Mouse (Mus musculus): ENCODE results near the gene Cnot6. TPM values are rescaled to one million over a fixed set of nuclear protein-coding genes. Genes with fewer than 3 reads are reported as not detected.
A peak's percentile ranks its signal among the peaks of the same experiment; 100 is the strongest.

The Cnot6 gene
- polyA plus RNA-seq, 1 experiment from 2014 or later: 61.9 TPM

DNA sequence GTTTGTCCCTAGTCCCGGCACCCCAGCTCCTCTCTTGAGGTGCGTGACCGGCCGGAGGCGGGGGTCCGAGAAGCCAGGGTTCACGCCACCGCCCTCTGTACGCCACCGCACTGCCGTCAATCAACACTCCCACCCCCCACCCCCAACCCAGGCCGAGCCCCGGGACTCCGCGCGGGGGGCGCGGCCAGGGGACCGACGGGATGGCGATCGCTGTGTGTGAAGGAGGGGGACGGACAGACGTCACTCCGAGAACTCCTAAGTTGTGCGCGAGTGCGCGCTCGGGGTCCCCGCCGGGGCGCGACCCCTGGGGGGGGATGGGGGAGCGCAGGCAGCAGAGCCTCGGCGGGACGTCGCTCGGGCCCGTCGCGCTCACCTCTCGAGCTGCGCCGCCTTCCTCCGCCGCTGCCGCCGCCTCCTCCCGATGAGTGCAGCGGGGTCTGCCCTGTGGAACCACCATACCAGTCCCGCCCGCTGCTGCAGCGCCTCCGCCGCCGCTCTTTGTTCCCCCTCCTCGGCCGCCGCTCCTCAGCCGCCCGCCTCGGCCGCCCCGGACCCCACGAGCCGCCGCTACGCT lies 455 bp downstream of the Cnot6 start:
- peak overlapping the region; percentile 69 for H3K4me3 ChIP-seq
- WGBS: under 1% methylated on average over 48 of the region's 70 CpGs
- no peaks in the 10 kb centered on the region for H3K27me3 ChIP-seq
- H3K9me3 ChIP-seq: no peaks in the 10 kb centered on the region
- H3K4me1 ChIP-seq: peaks cover 28% of the 10 kb centered on the region
- peak overlapping the region; percentile 89 for H3K27ac ChIP-seq
- H3K36me3 ChIP-seq: peaks cover 7% of the 10 kb centered on the region; the same call in 1 of the 2 replicates
- ATAC-seq (ENCODE audit: borderline replicate concordance, extremely low read depth, low FRiP score, low TSS enrichment): peak; percentile 60
- H3K4me2 ChIP-seq: peak overlapping the region; percentile 61
- peak overlapping the region; percentile 87 for H3K9ac ChIP-seq

DNA sequence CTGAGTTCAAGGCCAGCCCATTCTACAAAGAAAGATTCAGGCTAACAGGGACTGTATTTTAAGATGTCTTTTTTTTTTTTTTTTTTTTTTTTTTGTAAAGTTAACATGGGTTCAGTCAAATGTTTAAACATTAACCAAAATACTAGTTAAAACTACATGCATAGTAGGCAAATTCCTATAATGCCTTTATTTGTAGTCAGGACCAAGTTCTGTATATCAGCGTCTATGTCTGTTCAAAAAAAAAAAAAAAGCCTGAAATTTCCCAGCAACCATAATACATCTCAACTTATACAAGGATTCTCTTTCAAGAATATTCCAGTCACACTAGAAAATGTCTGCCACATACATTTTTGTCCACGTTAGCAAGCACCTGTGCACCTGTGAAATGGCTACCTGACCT lies 1.9 kb downstream of the Cnot6 start:
- Histone ChIP-seq H3K27ac (no peak overlapping the region), H3K4me2 (peak overlapping the region; percentile 61), H3K36me3 (peaks cover 12% of the 10 kb centered on the region), H3K27me3 (no peaks in the 10 kb centered on the region), H3K9ac (peak overlapping the region; percentile 87; the same call in 1 of the 2 replicates), H3K9me3 (no peaks in the 10 kb centered on the region), H3K4me3 (peak overlapping the region; percentile 69), H3K4me1 (peaks cover 28% of the 10 kb centered on the region)
- no peak for ATAC-seq (ENCODE audit: borderline replicate concordance, extremely low read depth, low FRiP score, low TSS enrichment)
- WGBS: 44% methylated on average over 2 of the region's 2 CpGs

DNA sequence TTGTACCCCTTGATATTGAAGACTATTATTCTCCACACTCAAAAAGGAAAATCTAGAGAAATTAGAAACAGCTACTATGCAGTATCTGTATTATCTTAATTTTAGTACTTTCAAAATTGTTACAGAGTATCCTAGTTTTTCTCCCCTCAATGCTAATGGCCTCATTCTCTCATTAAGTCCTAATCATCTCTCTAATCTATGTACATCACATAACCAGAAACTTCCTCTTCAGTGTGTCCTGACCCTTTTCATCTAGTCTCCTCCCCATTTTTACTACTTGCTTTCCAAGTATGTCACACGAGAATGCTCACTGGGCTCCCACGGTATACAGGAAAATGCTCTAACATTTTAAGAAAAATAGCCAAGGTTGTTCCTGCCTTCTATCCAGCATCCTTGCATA lies 4.7 kb downstream of the Cnot6 start:
- ATAC-seq (ENCODE audit: borderline replicate concordance, extremely low read depth, low FRiP score, low TSS enrichment): no peak
- Histone ChIP-seq H3K4me1 (peaks cover 20% of the 10 kb centered on the region), H3K4me3 (no peak overlapping the region), H3K27ac (no peak overlapping the region), H3K9me3 (no peaks in the 10 kb centered on the region), H3K27me3 (no peaks in the 10 kb centered on the region), H3K4me2 (no peak overlapping the region), H3K36me3 (peaks cover 24% of the 10 kb centered on the region), H3K9ac (no peak overlapping the region)
- WGBS: 62% methylated on average over 2 of the region's 2 CpGs

DNA sequence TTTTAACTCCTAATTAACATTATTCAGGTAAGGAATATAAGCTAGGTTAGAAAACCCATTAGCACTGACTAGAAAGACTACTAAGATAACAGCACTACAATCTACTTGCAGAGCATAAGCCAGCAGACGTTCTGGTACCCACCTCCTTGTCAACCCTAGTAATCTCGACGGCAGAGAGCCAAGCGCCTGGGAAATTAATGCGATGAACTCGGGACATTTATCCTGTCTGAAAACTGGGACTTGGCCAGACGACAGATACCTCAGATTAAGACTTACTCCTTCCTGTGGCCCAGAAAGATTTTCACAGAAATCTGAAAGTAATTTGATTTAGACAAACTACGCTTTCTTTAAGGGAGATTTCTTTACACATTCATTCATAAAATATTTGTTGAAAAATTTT lies 7.7 kb downstream of the Cnot6 start:
- Histone ChIP-seq H3K4me2 (no peak overlapping the region), H3K27ac (no peak overlapping the region), H3K36me3 (peaks cover 46% of the 10 kb centered on the region), H3K9ac (no peak overlapping the region), H3K4me1 (peaks cover 8% of the 10 kb centered on the region), H3K27me3 (no peaks in the 10 kb centered on the region), H3K9me3 (no peaks in the 10 kb centered on the region), H3K4me3 (no peak overlapping the region)
- 67% methylated on average over 8 of the region's 8 CpGs for WGBS
- no peak for ATAC-seq (ENCODE audit: borderline replicate concordance, extremely low read depth, low FRiP score, low TSS enrichment)

DNA sequence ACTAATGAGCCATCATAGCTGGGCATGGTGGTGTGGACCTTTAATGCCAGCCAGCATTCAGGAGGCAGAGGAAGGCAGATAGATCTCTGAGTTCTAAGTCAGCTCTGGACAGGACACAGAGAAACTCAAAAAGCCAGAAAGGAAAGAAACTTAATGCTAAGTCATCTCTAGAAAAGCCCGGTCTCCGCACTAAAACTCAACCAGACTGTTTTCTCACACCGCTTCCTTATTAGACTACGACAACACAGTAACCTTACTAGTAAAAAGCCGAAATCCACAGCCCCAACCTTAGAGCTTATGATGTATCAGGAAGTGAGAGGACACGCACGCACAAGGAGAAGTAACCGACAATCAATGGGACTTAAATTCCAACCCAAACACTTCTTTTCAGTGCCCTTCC lies 10.5 kb downstream of the Cnot6 start:
- ATAC-seq (ENCODE audit: borderline replicate concordance, extremely low read depth, low FRiP score, low TSS enrichment): no peak
- Histone ChIP-seq H3K4me1 (no peaks in the 10 kb centered on the region), H3K27ac (no peak overlapping the region), H3K27me3 (no peaks in the 10 kb centered on the region), H3K36me3 (peaks cover 52% of the 10 kb centered on the region), H3K4me2 (no peak overlapping the region), H3K4me3 (no peak overlapping the region), H3K9ac (no peak overlapping the region), H3K9me3 (no peaks in the 10 kb centered on the region)
- WGBS: 96% methylated on average over 8 of the region's 8 CpGs

DNA sequence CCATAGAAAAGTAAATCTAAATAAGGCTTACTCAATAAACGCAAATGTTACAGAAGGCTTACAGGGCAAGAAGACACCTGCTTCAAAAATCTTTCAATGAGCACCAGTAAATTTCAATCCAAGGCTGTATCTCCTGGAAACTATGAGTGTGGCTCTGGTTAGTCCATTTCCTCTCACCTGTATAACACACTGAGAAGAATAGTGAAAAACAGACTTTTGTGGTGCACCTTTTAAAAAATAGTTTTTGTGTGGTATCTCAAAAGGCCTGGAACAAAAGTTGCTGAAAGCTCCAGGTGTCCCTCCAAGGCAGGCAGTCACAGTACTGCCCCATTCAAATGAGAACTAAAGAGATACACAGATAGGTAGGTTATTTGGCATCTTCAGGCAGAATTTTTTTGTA lies 13.4 kb downstream of the Cnot6 start:
- Histone ChIP-seq H3K27ac (no peak overlapping the region), H3K9ac (no peak overlapping the region), H3K4me3 (no peak overlapping the region), H3K4me2 (no peak overlapping the region), H3K4me1 (no peaks in the 10 kb centered on the region), H3K27me3 (no peaks in the 10 kb centered on the region), H3K9me3 (no peaks in the 10 kb centered on the region), H3K36me3 (peaks cover 46% of the 10 kb centered on the region)
- WGBS: 93% methylated on average over 1 of the region's 1 CpGs
- no peak for ATAC-seq (ENCODE audit: borderline replicate concordance, extremely low read depth, low FRiP score, low TSS enrichment)

DNA sequence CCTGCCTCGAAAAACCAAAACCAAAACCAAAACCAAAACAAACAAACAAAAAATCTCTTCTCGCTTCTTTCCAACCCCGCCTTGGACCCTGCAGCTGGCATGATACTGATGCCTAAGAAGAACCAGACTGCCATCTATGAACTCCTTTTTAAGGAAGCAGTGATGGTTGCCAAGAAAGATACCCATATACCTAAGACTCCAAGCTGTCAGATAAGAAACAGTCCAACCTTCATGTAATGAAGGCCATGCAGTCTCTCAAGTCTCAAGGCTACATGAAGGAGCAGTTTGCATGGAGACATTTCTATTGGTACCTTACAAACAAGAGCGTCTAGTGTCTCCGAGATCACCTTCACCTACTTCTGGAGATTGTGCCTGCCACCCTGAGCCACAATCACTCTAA lies 14.7 kb downstream of the Cnot6 start:
- ATAC-seq (ENCODE audit: borderline replicate concordance, extremely low read depth, low FRiP score, low TSS enrichment): no peak
- H3K27me3 ChIP-seq: no peaks in the 10 kb centered on the region
- no peak overlapping the region for H3K4me3 ChIP-seq
- no peaks in the 10 kb centered on the region for H3K9me3 ChIP-seq
- WGBS: 88% methylated on average over 5 of the region's 5 CpGs
- H3K4me1 ChIP-seq: no peaks in the 10 kb centered on the region
- H3K27ac ChIP-seq: no peak overlapping the region
- peaks cover 48% of the 10 kb centered on the region for H3K36me3 ChIP-seq
- H3K4me2 ChIP-seq: no peak overlapping the region
- no peak overlapping the region for H3K9ac ChIP-seq

DNA sequence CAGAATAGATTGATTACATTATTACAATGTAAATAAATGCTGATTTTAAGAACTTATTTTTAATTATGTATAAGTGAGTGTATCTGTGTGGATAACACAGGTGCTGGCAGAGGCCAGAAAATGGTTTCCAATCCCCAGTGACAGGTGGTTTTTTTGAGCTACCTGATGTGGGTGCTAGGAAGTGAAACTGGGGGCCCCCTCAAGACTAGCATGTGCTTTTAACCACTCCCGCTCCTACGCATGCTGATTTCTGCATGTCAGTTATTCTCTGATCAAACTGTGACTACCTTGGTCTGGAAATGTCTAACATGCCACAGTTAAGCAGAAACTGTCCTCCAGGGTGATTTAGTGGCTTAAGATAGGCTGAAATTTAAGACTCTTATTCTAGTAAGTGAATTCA lies 16.1 kb downstream of the Cnot6 start:
- WGBS: 89% methylated on average over 2 of the region's 2 CpGs
- Histone ChIP-seq H3K4me2 (no peak overlapping the region), H3K9ac (no peak overlapping the region), H3K9me3 (no peaks in the 10 kb centered on the region), H3K27me3 (no peaks in the 10 kb centered on the region), H3K27ac (no peak overlapping the region), H3K36me3 (peaks cover 41% of the 10 kb centered on the region), H3K4me3 (no peak overlapping the region), H3K4me1 (no peaks in the 10 kb centered on the region)
- no peak for ATAC-seq (ENCODE audit: borderline replicate concordance, extremely low read depth, low FRiP score, low TSS enrichment)

DNA sequence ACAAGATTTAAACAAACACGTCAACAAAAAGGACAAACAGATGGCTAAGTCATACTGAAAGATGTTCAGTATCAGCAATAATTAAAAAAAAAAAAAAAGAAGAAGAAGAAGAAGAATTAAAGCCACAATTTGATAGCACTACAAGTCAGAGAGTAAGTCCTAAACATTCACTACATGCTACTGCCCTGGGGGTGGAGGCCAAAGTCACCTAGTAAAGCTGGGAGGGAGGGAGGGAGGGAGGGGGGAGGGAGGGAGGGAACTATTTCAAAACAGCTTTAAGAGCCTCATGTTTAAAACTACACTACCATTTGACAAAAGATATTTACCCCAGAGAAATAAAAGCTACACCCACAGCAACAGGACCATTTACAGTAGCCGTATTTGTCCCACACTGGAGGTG lies 16.8 kb downstream of the Cnot6 start:
- H3K4me1 ChIP-seq: no peaks in the 10 kb centered on the region
- peaks cover 34% of the 10 kb centered on the region for H3K36me3 ChIP-seq
- 80% methylated on average over 2 of the region's 2 CpGs for WGBS
- H3K4me2 ChIP-seq: no peak overlapping the region
- no peak overlapping the region for H3K9ac ChIP-seq
- H3K4me3 ChIP-seq: no peak overlapping the region
- H3K9me3 ChIP-seq: no peaks in the 10 kb centered on the region
- no peak overlapping the region for H3K27ac ChIP-seq
- no peak for ATAC-seq (ENCODE audit: borderline replicate concordance, extremely low read depth, low FRiP score, low TSS enrichment)
- H3K27me3 ChIP-seq: no peaks in the 10 kb centered on the region

DNA sequence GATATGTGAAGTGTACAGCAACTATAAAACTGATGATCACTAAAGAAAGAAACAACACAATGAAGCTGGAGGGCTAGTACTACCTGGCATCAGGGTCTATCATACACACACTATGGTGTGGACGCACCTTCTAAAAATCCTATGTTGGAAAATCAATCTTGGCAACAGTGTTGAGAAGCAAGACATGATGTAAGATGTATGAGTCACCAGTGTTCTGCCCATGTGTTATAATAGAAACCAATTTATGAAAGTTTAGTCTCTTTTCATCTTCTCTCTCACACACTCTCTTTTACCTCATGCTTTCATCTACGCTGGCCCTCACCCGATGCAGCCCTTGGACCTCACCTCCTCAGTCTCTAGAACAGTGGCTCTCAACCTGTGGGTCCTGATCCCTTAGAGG lies 17.5 kb downstream of the Cnot6 start:
- Histone ChIP-seq H3K4me3 (no peak overlapping the region), H3K4me2 (no peak overlapping the region), H3K4me1 (no peaks in the 10 kb centered on the region), H3K27me3 (no peaks in the 10 kb centered on the region), H3K27ac (no peak overlapping the region), H3K36me3 (peaks cover 32% of the 10 kb centered on the region), H3K9me3 (no peaks in the 10 kb centered on the region), H3K9ac (no peak overlapping the region)
- ATAC-seq (ENCODE audit: borderline replicate concordance, extremely low read depth, low FRiP score, low TSS enrichment): no peak
- WGBS: 89% methylated on average over 3 of the region's 3 CpGs

DNA sequence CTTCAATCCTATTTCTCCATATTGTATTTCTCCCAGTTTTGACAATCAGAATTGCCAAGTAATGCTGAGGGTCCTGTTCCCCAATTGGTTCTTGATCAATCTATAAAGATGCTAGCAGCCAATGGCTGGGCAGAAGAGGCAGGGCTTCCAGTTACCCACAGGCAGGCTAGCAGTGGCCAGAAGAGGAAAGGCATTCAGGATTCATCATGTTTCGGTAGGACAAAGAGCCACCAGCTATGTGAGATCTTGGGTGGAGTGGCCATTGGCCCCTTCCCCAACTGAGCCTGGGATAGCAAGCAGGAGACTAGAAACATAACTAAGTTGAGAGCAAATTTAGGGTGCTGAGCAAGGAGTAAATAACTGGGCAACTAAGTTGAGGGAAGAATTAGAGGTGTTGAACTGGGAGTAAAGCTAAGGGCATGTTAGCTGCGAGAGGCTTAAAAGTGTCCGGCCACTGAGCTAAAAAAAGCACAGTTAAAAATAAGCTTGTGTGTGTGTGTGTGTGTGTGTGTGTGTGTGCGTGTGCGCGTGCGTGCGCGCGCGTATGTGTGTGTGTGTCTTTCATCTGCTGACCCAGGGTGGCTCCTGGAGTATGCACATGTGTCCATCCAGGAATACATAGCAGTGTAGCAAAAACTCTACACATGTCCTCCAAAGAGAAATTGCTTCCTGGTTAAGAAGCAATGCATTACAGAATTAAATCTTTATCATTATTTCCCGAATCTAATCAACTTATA lies 28.1 kb downstream of the Cnot6 start:
- peaks cover 73% of the 10 kb centered on the region for H3K36me3 ChIP-seq
- no peak overlapping the region for H3K4me3 ChIP-seq
- no peaks in the 10 kb centered on the region for H3K4me1 ChIP-seq
- no peak overlapping the region for H3K9ac ChIP-seq
- H3K27me3 ChIP-seq: no peaks in the 10 kb centered on the region
- H3K27ac ChIP-seq: no peak overlapping the region
- no peaks in the 10 kb centered on the region for H3K9me3 ChIP-seq
- no peak for ATAC-seq (ENCODE audit: borderline replicate concordance, extremely low read depth, low FRiP score, low TSS enrichment)
- 91% methylated on average over 12 of the region's 12 CpGs for WGBS
- no peak overlapping the region for H3K4me2 ChIP-seq

DNA sequence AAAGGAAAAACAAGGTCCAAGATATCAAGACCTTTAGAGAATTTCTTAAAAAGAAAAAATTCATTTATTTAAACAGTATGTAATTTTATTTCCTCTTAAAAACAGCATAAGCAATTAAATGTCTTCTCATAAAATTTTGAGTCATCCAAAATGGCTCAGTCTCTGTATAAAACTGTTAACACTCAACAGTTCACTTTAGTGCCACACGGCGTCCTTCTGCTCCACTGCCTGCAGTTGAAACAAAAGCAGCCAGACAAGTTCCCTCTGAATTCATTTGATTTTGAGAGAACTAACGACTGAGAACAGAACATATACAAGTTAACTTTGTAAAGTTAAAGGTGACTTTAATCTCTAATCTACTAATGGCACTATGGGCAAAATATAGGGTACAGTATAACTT lies 39.1 kb downstream of the Cnot6 start:
- Histone ChIP-seq H3K4me3 (no peak overlapping the region), H3K4me1 (no peaks in the 10 kb centered on the region), H3K4me2 (no peak overlapping the region), H3K36me3 (peaks cover 63% of the 10 kb centered on the region), H3K27me3 (no peaks in the 10 kb centered on the region), H3K27ac (no peak overlapping the region), H3K9ac (no peak overlapping the region), H3K9me3 (no peaks in the 10 kb centered on the region)
- 78% methylated on average over 3 of the region's 3 CpGs for WGBS
- no peak for ATAC-seq (ENCODE audit: borderline replicate concordance, extremely low read depth, low FRiP score, low TSS enrichment)
